8 mouse cellular contexts compared by ENCODE assay signal in the genomic region with DNA sequence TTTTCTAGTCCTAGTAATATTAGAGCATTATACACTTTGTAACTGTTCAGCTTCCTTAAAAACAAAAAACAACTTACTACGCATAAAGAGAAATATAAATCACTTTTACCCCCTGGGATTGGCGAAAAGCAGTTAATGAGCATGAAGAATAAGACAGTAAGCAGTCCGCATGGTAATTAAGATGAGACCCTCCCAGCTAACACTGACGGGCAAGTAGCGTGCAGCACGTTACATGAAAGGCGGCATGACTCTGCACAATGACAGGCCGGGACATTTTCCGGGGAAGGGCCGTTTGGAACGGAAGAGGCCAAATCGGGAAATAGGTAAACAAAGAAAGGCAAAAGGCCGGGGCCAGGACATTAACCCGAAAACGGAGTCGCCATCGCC. TPM values are rescaled to one million over a fixed set of nuclear protein-coding genes. Genes with fewer than 3 reads are reported as not detected.
A peak's percentile ranks its signal among the peaks of the same experiment; 100 is the strongest.
DNase-seq lines count a peak whose midpoint lies in the region; ATAC-seq and TF ChIP-seq lines count a peak whose summit lies in the region.

No protein-coding gene starts in this region.

- peak overlapping the region; percentile 98 for H3K9ac ChIP-seq in heart, embryonic 14.5 days (ENCODE audit: low read length)
- H3K9ac ChIP-seq in limb, embryonic 13.5 days = peak overlapping the region; percentile 85
- peak overlapping the region; percentile 91 for H3K9ac ChIP-seq in midbrain, embryonic 13.5 days (replicated peaks)

- peaks cover 28% of the 10 kb centered on the region for H3K36me3 ChIP-seq in heart, embryonic 14.5 days (ENCODE audit: control insufficient read depth, insufficient read depth, low read length)
- H3K36me3 ChIP-seq in limb, embryonic 13.5 days = peaks cover 24% of the 10 kb centered on the region
- peaks cover 20% of the 10 kb centered on the region for H3K36me3 ChIP-seq in midbrain, embryonic 13.5 days

- H3K4me1 ChIP-seq in heart, embryonic 14.5 days (ENCODE audit: control insufficient read depth in 2 of 2, insufficient read depth in 2 of 2, low read length in 2 of 2) = peaks cover 2 to 27% of the 10 kb centered on the region in 2 experiments; a peak in 3 of 4 replicates
- peaks cover 34% of the 10 kb centered on the region for H3K4me1 ChIP-seq in limb, embryonic 13.5 days
- H3K4me1 ChIP-seq in midbrain, embryonic 13.5 days (replicated peaks) = peaks cover 43% of the 10 kb centered on the region

- ATAC-seq in heart, embryonic 14.5 days (ENCODE audit: insufficient number of reproducible peaks, insufficient read depth, low FRiP score, low read depth) = peak; percentile 49
- peak; percentile 60 for ATAC-seq in limb, embryonic 13.5 days (ENCODE audit: low FRiP score, low read depth)
- peak; percentile 73 for ATAC-seq in midbrain, embryonic 13.5 days

- H3K4me3 ChIP-seq in heart, embryonic 14.5 days (ENCODE audit: control insufficient read depth in 1 of 2, insufficient read depth in 1 of 2, low read depth in 1 of 2, low read length in 2 of 2) = peak overlapping the region; percentile 62 to 68
- H3K4me3 ChIP-seq in limb, embryonic 13.5 days = peak overlapping the region; percentile 65
- H3K4me3 ChIP-seq in midbrain, embryonic 13.5 days (replicated peaks) = peak overlapping the region; percentile 60

- H3K27me3 ChIP-seq in heart, embryonic 14.5 days (ENCODE audit: control insufficient read depth, insufficient read depth, low read length) = no peaks in the 10 kb centered on the region
- H3K27me3 ChIP-seq in limb, embryonic 13.5 days = no peaks in the 10 kb centered on the region
- no peaks in the 10 kb centered on the region for H3K27me3 ChIP-seq in midbrain, embryonic 13.5 days

- no peak for TF ChIP-seq CTCF in brain, embryonic 14.5 days (IDR thresholded peaks at IDR 0.05; ENCODE audit: borderline replicate concordance, extremely low read depth, insufficient read depth, insufficient read length)

- WGBS in heart, embryonic 14.5 days = under 1% methylated on average over 17 of the region's 17 CpGs
- under 1% methylated on average over 17 of the region's 17 CpGs for WGBS in limb, embryonic 13.5 days
- under 1% methylated on average over 17 of the region's 17 CpGs for WGBS in midbrain, embryonic 13.5 days

- H3K4me2 ChIP-seq in heart, embryonic 14.5 days (ENCODE audit: low read length) = peak overlapping the region; percentile 77
- peak overlapping the region; percentile 78 for H3K4me2 ChIP-seq in limb, embryonic 13.5 days (replicated peaks)
- peak overlapping the region; percentile 86 for H3K4me2 ChIP-seq in midbrain, embryonic 13.5 days (replicated peaks)

- no peaks in the 10 kb centered on the region for H3K9me3 ChIP-seq in heart, embryonic 14.5 days (ENCODE audit: control insufficient read depth, low read length)
- no peaks in the 10 kb centered on the region for H3K9me3 ChIP-seq in limb, embryonic 13.5 days
- no peaks in the 10 kb centered on the region for H3K9me3 ChIP-seq in midbrain, embryonic 13.5 days

- no peak for TF ChIP-seq POLR2A in brain, embryonic 14.5 days (IDR thresholded peaks at IDR 0.05; ENCODE audit: borderline replicate concordance, extremely low read depth, insufficient read depth, insufficient read length, poor library complexity, severe bottlenecking)

- H3K27ac ChIP-seq in heart, embryonic 14.5 days (replicated peaks in 1 of 2; ENCODE audit: control insufficient read depth in 1 of 2, insufficient read depth in 1 of 2, low read depth in 2 of 2, low read length in 2 of 2) = peak overlapping the region; percentile 99 to 100
- peak overlapping the region; percentile 100 for H3K27ac ChIP-seq in limb, embryonic 13.5 days
- peak overlapping the region; percentile 100 for H3K27ac ChIP-seq in midbrain, embryonic 13.5 days

- DNase-seq in layer of hippocampus, adult 9-11 months = peak; percentile 91
- no peak for DNase-seq in layer of hippocampus, postnatal 10 days (ENCODE audit: low spot score in 2 of 2)
- DNase-seq in brain, embryonic 14.5 days (ENCODE audit: low read depth) = peak; percentile 97
- DNase-seq in cerebellum, adult 11 months = no peak
- no peak for DNase-seq in thymus, postnatal 0 days (ENCODE audit: low spot score)

RNA-seq across cellular contexts. Expression of a gene that starts 0.9 kb away (rescaled TPM):
- 10 to 100 TPM; 41.4 to 48.3 TPM for total RNA-seq in layer of hippocampus, postnatal 10 days (2021)
- 82.0 and 107 TPM in 2 replicates for polyA plus RNA-seq in brain, embryonic 14.5 days (2012; rRNA removed)
- 268 and 299 TPM in 2 replicates for polyA plus RNA-seq in heart, embryonic 14.5 days (2014; fragmentation: Nextera tagmentation; extraction: Ambion mirVana)
- polyA plus RNA-seq in limb, embryonic 13.5 days (2015; fragmentation: Nextera tagmentation; extraction: Ambion mirVana) = 133 and 135 TPM in 2 replicates
- 160 and 172 TPM in 2 replicates for polyA plus RNA-seq in midbrain, embryonic 13.5 days (2015; fragmentation: Nextera tagmentation; extraction: Ambion mirVana)
- 195 and 218 TPM in 2 replicates for polyA plus RNA-seq in thymus, postnatal 0 days (2015; fragmentation: Nextera tagmentation; extraction: Ambion mirVana)

RNA-seq across cellular contexts. Expression of a gene that starts 19.6 kb away (rescaled TPM):
- total RNA-seq in layer of hippocampus, postnatal 10 days (2021) = 100 to 1,000 TPM; 432 to 471 TPM
- polyA plus RNA-seq in brain, embryonic 14.5 days (2012; rRNA removed) = 279 and 342 TPM in 2 replicates
- 294 and 316 TPM in 2 replicates for polyA plus RNA-seq in heart, embryonic 14.5 days (2014; fragmentation: Nextera tagmentation; extraction: Ambion mirVana)
- polyA plus RNA-seq in limb, embryonic 13.5 days (2015; fragmentation: Nextera tagmentation; extraction: Ambion mirVana) = 344 TPM in 2 replicates
- polyA plus RNA-seq in midbrain, embryonic 13.5 days (2015; fragmentation: Nextera tagmentation; extraction: Ambion mirVana) = 293 and 372 TPM in 2 replicates
- polyA plus RNA-seq in thymus, postnatal 0 days (2015; fragmentation: Nextera tagmentation; extraction: Ambion mirVana) = 398 and 450 TPM in 2 replicates

Comparison
In these comparisons a context has a peak if more than half of its experiments do, and no peak if none do; other contexts are left out.
1. DNase-seq: peak in layer of hippocampus, adult 9-11 months (single experiment) and brain, embryonic 14.5 days (single experiment); none in layer of hippocampus, postnatal 10 days (0 of 2), cerebellum, adult 11 months (single experiment) and thymus, postnatal 0 days (single experiment).
2. Peak in every context shown above with its lines, with median percentiles within 50 percentile points of each other: ATAC-seq, H3K27ac ChIP-seq, H3K4me2 ChIP-seq, H3K4me3 ChIP-seq and H3K9ac ChIP-seq.